Mouse (Mus musculus) gastrocnemius, postnatal 36 days (tissue): ENCODE results near the gene Plin4. TPM values are rescaled to one million over a fixed set of nuclear protein-coding genes. Genes with fewer than 3 reads are reported as not detected.
"Not testable (repeated sequence)": the region's sequence is repeated elsewhere in the genome, so short reads cannot be mapped to it uniquely, and the experiment has no call there.

Experiments
- DNase-seq, 2 experiments: peaks; one replicate each; pipeline ENCODE4 v3.0.0; 2022
- intact Hi-C: fragments of 180-260 bp; cut with DNase I; formaldehyde crosslinking; loops from one replicate; pipeline ENCODE4 v1.15.1; 2025
- total RNA-seq, 2 experiments: library from RNA; stranded (reverse); gene quantifications; 2 replicates each; pipeline ENCODE4 v1.2.3; 2021

Plin4 gene
- total RNA-seq, 2 experiments from 2014 or later: 242 to 290 TPM

GRCm38 (mm10) chr17:56071126-56071525 is 38.5 kb downstream of the Plin4 start:
- no peak for DNase-seq
- intact Hi-C loops: loop anchor here (5.0 kb wide), 1 partner anchor 34 kb away; the partner anchor contains the start of gene Sh3gl1

GRCm38 (mm10) chr17:56069066-56069465 is 40.5 kb downstream of the Plin4 start:
- DNase-seq: no peak
- intact Hi-C loops: no loop called here

- no peak for DNase-seq
- intact Hi-C loops: no loop called here
Measured at GRCm38 (mm10) chr17:56066451-56066850, 43.2 kb downstream of the Plin4 start.

- DNase-seq, intact Hi-C loops: not testable (repeated sequence)
Measured at GRCm38 (mm10) chr17:56065715-56066114, 43.9 kb downstream of the Plin4 start.

- DNase-seq: no peak
- intact Hi-C loops: no loop called here
Measured at GRCm38 (mm10) chr17:56062081-56062480, 47.5 kb downstream of the Plin4 start.

- intact Hi-C loops: no loop called here
- DNase-seq: no peak
Measured at GRCm38 (mm10) chr17:56057381-56058120, 52.1 kb downstream of the Plin4 start.

- intact Hi-C loops: no loop called here
- DNase-seq: no peak
Measured at GRCm38 (mm10) chr17:56055945-56056678, 53.5 kb downstream of the Plin4 start.

- no peak for DNase-seq
- intact Hi-C loops: no loop called here
Measured at GRCm38 (mm10) chr17:56054938-56055337, 54.7 kb downstream of the Plin4 start.

- no peak for DNase-seq
- intact Hi-C loops: no loop called here
Measured at GRCm38 (mm10) chr17:56051369-56051768, 58.2 kb downstream of the Plin4 start.

Other genes with a start within 250 kb of the Plin4 start
- gene Zfp119a, start 230.9 kb downstream of the Plin4 start, total RNA-seq: 1 to 10 TPM; 3.8 to 4.3 TPM
- gene Zfp959, start 217.7 kb downstream of the Plin4 start, total RNA-seq: 1 to 10 TPM; 2.1 to 2.7 TPM
- 1 to 10 TPM; 2.6 to 2.7 TPM for gene Zfp119b, start 160.3 kb downstream of the Plin4 start, total RNA-seq
- gene Ebi3, start 157.2 kb downstream of the Plin4 start, total RNA-seq: not detected
- 1 to 10 TPM; 7.8 to 8.8 TPM for gene Yju2, start 150.7 kb downstream of the Plin4 start, total RNA-seq
- gene Shd, start 139.3 kb downstream of the Plin4 start, total RNA-seq: not detected
- gene Fsd1, start 123.3 kb downstream of the Plin4 start, total RNA-seq: not detected
- 1 to 10 TPM; 2.5 to 3.0 TPM for gene Stap2, start 104.2 kb downstream of the Plin4 start, total RNA-seq
- 10 to 100 TPM; 40.6 to 50.2 TPM for gene Mpnd, start 104.1 kb downstream of the Plin4 start, total RNA-seq
- gene Sh3gl1, start 73.2 kb downstream of the Plin4 start, total RNA-seq: 10 to 100 TPM in 1 of 2 experiments, 1 to 10 TPM in 1; 9.9 to 10.6 TPM
- gene Chaf1a, start 69.4 kb downstream of the Plin4 start, total RNA-seq: 1 to 10 TPM; 1.3 to 1.4 TPM
- gene Ubxn6, start 34.8 kb downstream of the Plin4 start, total RNA-seq: 10 to 100 TPM; 47.7 to 50.9 TPM
- gene Hdgfl2, start 30.2 kb downstream of the Plin4 start, total RNA-seq: 10 to 100 TPM; 20.2 to 26.5 TPM
- gene Plin5, start 7.8 kb upstream of the Plin4 start, total RNA-seq: 10 to 100 TPM; 26.5 to 43.5 TPM
- 10 to 100 TPM; 14.9 to 15.7 TPM for gene Lrg1, start 12.2 kb upstream of the Plin4 start, total RNA-seq
- 1 to 10 TPM; 2.8 to 2.9 TPM for gene Sema6b, start 30.5 kb upstream of the Plin4 start, total RNA-seq
- under 1 TPM; 0.41 to 0.64 TPM for gene Tnfaip8l1, start 52.7 kb upstream of the Plin4 start, total RNA-seq
- 10 to 100 TPM; 16.9 to 17.6 TPM for gene Mydgf, start 74.1 kb upstream of the Plin4 start, total RNA-seq
- gene Dpp9, start 109.1 kb upstream of the Plin4 start, total RNA-seq: 10 to 100 TPM; 31.6 to 32.2 TPM
- 100 to 1,000 TPM; 152 TPM for gene Fem1a, start 147.0 kb upstream of the Plin4 start, total RNA-seq
- gene Ticam1, start 167.0 kb upstream of the Plin4 start, total RNA-seq: 1 to 10 TPM; 2.0 to 3.2 TPM
- 10 to 100 TPM; 44.4 to 45.7 TPM for gene Plin3, start 183.1 kb upstream of the Plin4 start, total RNA-seq
- gene Arrdc5, start 190.5 kb upstream of the Plin4 start, total RNA-seq: not detected
- 1 to 10 TPM; 1.4 to 3.0 TPM for gene Uhrf1, start 193.5 kb upstream of the Plin4 start, total RNA-seq
- 10 to 100 TPM; 26.0 to 29.8 TPM for gene Kdm4b, start 216.3 kb upstream of the Plin4 start, total RNA-seq